Mouse (Mus musculus): ENCODE results near the gene Ak4. TPM values are rescaled to one million over a fixed set of nuclear protein-coding genes. Genes with fewer than 3 reads are reported as not detected.
"Not testable (repeated sequence)": the region's sequence is repeated elsewhere in the genome, so short reads cannot be mapped to it uniquely, and the experiment has no call there.

The Ak4 gene
- 10 to 100 TPM; 27.7 to 27.8 TPM for total RNA-seq (2021)

DNA sequence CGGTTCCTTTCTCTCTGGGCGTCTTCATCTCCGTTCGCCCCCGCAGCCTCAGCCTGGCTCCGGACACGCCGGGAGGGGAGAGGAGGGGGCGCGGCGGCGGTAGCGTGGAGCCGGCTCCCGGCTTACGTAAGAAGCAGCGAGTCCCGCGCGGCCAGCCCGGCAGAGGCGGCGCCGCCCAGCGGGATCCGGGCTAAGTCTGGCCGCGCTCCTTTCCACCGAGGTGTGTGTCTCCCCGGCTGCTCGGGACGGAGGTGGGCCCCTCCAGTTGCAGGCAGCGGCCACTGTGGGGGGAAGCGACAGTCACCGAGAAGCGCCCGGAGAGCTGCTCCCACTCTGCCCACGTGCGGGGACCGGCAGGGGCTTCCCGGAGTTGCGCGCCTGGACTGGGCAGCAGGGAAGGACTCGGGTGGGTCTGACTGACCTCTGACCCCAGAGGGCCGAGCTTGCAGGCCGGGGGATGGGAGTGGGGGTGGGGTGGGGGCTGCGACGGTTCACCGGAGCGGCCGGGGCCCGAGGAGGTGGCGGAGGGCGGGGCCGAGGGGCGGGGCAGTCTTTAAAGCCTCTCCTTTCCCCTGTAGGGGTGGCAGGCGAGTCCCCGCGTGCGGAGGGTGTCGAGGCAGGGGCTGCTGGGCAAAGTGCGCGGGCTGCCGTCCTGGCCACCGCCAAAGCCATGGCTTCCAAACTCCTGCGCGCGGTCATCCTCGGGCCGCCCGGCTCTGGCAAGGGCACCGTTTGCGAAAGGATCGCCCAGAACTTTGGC lies at the start of gene Ak4:
Gene Ak4, plus strand, starts transcription at position 127 of the 760 bp plus-strand sequence.
- peak; percentile 33 for DNase-seq (ENCODE audit: low spot score)
- intact Hi-C loops (cut with DNase I) = no loop called here

DNA sequence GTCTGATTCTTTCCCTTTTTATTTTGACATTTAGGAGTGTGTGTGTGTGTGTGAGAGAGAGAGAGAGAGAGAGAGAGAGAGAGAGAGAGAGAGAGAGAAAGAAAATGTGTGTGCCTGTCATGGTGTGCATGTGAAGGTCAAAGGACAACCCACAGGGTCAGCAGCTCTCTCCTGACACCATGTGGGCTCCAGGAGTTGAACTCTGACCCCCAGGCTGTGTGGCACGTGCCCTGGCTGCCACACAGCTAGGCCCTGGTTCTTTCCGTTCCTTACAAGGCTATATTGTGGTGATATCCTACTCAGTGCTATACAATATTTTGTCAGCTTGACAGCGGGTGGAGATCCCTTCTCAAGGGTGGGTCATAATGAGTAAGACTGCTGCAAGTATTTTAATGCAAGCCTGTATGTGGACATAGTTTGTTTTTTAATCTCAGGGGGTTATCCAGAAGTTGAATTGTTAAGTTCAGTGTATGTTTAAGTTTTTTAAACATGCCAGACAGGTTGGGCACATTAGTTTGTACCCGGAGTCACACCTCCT lies 49.3 kb upstream of the Ak4 start:
- DNase-seq (ENCODE audit: low spot score) = no peak
- intact Hi-C loops (cut with DNase I) = loop anchor here (10.0 kb wide), 2 partner anchors 375 to 1755 kb away; no protein-coding TSS in a partner anchor

- intact Hi-C loops (cut with DNase I) = no loop called here
- DNase-seq (ENCODE audit: low spot score) = no peak
Measured at GRCm38 (mm10) chr4:101372283-101372682, 46.8 kb upstream of the Ak4 start.

DNA sequence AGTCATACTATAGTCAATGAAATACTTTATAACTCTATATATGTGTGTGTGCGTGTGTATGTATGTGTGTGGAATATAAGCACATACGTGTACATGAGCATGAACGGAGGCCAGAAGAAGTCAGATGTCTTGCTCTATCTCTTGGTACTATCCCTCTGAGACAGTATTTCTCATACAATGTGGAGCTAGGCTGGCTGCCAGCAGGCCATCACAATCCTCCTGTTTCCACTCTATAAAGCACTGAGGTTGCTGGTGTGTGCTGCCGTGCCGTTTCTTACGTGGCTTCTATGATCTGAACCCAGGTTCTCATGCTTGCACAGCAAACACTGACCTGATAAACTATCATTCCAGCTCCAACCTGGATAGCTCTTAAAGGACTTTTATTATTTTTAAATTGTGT lies 46.3 kb upstream of the Ak4 start:
- intact Hi-C loops (cut with DNase I) = no loop called here
- no peak for DNase-seq (ENCODE audit: low spot score)

DNA sequence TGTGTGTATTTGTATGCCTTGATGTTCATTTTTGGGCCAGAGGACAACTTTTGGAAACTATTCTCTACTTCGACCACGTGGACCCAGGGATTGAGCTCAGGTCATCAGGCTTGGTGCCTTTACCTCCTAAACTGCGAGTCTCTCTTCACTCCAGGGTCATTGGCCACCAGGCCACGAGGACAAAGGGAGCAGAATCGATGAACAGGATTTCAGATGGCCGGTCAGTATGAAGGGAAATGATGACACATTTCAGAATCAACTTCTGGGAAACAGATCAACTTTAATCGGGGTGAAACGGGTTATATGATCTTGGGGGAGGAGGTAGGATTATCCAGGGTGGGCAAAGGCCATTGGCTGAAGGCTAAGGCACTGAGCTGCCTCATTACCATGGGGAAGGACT lies 45.0 kb upstream of the Ak4 start:
- intact Hi-C loops (cut with DNase I) = no loop called here
- no peak for DNase-seq (ENCODE audit: low spot score)

DNA sequence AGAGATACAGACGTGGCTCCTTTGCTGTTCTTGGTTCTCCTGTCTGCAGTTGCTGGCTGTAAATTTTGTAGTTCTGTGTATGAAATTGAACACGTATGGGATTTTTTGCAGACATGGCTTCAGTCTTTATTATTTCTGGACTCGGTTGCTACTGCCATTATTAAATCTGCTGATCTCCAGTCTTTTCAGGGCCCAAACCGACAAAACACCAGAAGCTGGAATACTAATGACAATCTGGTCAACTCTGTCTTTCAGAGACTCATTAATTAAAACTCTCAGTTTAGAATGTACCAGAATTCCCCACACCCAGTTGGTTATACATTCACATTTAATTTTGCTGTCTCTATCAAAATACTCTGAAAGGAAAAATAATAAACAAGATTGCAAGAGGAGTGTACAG lies 42.2 kb upstream of the Ak4 start:
- DNase-seq (ENCODE audit: low spot score) = no peak
- intact Hi-C loops (cut with DNase I) = no loop called here

DNA sequence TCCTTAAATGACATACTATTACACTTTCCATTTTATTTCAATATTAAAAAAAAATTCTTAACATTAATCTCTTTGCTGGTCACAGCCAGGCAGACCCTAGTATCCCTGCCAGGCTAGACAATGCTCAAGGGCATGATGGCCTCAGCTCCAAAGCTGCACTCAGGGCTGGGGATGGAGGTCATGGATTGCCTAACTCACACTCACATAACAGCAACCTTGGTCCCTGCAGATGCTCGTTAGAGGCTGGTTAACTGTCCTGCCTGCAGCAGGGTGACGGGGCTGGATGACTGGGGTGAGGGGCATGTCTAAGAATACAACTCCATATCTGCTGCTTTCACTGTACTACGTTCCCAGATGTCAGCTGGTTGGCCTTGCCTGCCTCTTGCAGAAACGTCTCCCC lies 40.8 kb upstream of the Ak4 start:
- intact Hi-C loops (cut with DNase I) = no loop called here

DNA sequence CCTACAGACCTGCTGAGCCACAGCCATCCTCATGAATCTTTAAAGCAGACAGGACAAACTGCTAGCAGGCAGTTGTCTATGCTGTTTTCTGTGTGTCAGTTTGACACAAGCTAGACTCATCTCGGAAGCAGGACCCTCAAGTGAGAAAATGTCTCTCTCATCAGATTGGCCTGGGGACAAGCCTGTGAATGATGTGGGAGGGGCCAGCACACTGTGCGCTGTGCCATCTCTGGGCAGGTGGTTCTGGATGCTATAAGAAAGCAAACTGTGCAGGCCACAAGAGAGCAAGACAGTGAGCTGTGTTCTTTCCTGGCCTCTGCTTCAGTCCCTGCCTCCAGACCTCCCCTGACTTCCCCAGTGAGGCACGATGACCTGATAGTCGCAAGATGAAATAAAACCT lies 40.3 kb upstream of the Ak4 start:
- intact Hi-C loops (cut with DNase I) = no loop called here
- DNase-seq (ENCODE audit: low spot score) = no peak

More for the DNA sequence above, 40.8 kb upstream of the Ak4 start:
- DNase-seq (ENCODE audit: low spot score) = no peak

DNA sequence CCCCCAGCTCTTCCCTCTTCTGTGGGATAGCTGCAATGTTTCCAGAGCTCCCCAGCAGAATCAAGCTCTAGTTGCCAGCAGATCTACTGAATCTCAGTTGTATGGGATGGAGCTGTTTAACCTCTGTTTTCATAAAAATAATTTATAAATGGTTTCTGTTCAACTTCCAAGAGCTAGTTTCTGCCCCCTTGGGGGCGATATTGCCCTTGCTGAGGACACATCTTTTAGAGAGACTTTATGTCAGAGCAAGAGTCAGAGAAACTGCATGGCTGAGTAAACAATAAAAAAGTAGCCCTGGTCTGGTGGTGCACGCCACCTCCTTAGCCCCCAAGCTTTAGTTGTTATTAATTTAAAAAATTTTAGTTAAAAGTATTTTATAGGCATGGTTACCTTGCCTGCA lies 34.1 kb upstream of the Ak4 start:
- intact Hi-C loops (cut with DNase I) = loop anchor here (2.0 kb wide), 2 partner anchors 74 to 614 kb away; no protein-coding TSS in a partner anchor
- no peak for DNase-seq (ENCODE audit: low spot score)

- intact Hi-C loops (cut with DNase I) = no loop called here
- no peak for DNase-seq (ENCODE audit: low spot score)
Measured at GRCm38 (mm10) chr4:101388246-101388645, 30.8 kb upstream of the Ak4 start.

DNA sequence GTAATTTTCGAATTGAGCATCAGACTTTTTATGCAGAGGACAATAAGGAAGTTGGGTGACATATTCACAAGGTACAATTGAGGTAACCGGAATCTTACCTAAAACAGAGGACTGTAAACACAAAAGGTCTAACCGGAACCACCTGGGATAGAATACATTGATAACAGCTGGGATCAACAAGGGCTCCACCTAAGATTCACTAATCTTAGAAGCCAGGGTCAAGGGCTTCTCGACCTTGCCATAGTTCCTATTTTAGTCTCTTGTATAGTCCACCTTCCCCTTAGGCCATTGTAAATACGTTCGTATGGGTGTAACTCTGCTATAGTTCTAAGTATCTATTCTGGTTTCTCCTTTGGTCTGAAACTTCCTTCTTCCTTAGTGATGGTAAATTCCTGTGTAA lies 30.4 kb upstream of the Ak4 start:
- intact Hi-C loops (cut with DNase I); DNase-seq (ENCODE audit: low spot score): not testable (repeated sequence)

- DNase-seq (ENCODE audit: low spot score) = no peak
- intact Hi-C loops (cut with DNase I) = no loop called here
Measured at GRCm38 (mm10) chr4:101392229-101392628, 26.8 kb upstream of the Ak4 start.

DNA sequence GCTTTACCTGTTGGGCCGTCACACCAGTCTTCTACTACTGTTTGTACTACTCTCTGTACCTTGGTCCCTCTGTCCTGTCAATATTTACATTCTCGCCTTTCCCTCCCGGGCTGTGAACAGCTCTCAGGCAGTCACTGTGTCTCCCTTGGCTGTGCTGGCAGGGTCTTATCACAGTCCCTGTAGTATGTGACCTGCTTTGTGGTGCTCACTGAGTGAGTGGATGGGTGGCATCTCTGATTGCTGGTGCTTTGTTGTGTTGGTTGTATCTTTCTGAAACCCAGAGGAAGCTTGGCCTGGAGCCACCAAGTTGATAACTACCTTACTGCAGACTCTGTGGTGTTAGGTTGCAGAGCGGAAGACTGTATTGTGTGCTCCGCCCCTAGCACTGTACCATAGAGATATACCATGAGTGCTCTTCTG lies 25.8 kb upstream of the Ak4 start:
- DNase-seq (ENCODE audit: low spot score) = no peak
- intact Hi-C loops (cut with DNase I) = no loop called here

- intact Hi-C loops (cut with DNase I) = no loop called here
Measured at GRCm38 (mm10) chr4:101395021-101395533, 24.0 kb upstream of the Ak4 start.

GRCm38 (mm10) chr4:101400025-101400594 lies 19.0 kb upstream of the Ak4 start:
- intact Hi-C loops (cut with DNase I) = no loop called here
- DNase-seq (ENCODE audit: low spot score) = no peak

More at GRCm38 (mm10) chr4:101395021-101395533, 24.0 kb upstream of the Ak4 start:
- no peak for DNase-seq (ENCODE audit: low spot score)

DNA sequence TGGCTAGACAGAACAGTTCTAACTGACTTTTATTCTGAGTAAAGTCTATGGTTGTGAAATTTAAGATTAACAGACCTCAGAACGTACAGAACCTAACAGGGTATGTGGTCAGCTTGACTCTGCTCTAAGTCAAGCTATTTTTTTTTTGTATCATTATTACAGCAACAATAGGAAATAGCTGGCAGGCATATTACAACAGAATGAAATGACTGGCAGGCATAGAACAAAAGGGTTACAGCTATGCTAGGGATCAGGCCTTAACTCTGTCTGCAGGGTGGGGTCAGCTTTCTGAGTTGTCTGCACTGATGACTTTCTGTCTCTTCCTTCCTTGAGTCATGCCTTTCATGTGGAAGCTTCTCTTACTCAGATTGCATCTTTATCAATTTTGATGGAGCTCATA lies 17.1 kb upstream of the Ak4 start:
- no peak for DNase-seq (ENCODE audit: low spot score)
- intact Hi-C loops (cut with DNase I) = no loop called here

DNA sequence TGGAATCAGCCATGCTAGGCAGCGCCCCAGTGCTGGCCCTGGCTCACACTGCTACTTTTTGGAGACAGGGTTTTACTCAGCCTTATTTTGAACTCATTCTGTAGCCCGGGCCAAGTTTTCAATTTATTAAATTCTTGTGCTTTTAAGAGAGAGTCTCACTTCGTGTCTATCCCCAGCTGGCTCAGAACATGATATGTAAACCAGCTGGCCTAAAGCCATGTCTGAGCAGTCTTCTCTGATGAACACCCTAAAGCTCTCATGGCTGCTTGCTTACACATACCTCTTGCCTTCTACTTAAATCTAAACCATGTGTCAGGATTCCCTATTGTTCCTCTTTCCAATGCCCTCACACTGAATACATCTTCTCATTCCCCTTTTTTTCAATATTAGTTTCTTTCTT lies 14.2 kb upstream of the Ak4 start:
- DNase-seq (ENCODE audit: low spot score) = no peak
- intact Hi-C loops (cut with DNase I) = no loop called here

DNA sequence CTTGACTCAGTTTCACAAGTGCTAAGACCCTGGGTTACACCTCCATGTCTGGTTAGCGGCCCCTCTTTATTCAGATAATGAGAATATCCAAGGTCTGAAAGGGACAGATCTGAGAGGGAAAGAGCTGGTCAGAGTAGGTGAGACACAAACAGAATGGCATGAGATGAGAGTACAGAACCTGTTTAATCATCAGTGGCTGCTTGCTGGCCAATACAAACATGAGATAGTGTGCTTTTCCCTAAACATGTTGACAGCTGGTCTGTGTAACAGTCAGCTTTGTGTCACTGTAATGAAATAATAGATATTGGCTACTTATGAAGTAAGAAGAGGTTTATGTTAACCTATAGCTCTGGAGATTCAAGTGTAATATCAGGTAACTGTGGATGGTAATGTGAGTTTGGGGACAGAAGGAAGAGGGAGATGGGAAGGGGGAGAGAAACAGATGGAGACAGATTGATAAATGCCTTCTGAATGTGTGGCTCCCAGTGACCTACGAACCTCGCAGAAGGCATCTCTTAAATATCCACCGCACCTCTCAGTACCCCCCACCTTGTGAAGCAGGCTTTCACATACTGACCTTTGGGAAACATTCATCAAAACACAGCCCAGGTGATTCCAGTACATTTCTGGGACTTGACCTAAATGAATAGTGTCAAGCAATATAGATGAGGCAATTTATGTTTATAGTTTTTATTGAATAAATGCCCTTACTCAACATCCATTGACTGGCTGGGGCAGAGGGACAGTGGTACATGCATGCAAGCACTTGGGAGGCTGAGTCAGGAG lies 12.5 kb upstream of the Ak4 start:
- intact Hi-C loops (cut with DNase I) = no loop called here
- DNase-seq (ENCODE audit: low spot score) = no peak

DNA sequence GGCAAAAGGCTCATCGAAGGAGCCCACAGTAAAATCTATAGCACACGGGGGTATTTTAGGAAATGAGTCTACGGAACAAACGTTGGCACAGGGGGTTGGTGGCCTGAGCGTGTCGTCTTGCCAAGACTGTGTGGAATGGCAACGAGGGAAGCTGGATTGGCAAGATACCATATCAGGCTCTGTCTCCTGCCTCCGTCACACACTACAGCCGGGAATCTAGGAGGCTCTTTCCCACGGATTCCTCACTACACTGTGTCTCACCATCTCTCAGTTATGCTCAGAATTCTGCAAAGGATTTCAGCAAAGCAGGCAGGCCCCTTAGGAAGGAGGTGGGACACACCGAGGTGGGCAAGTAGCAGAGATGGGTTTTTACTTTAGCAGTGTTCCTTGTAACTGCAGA lies 2.1 kb upstream of the Ak4 start:
- intact Hi-C loops (cut with DNase I) = no loop called here
- DNase-seq (ENCODE audit: low spot score) = no peak
